Mouse (Mus musculus) midbrain, embryonic 10.5 days (tissue): ENCODE data around the gene Tm9sf1. TPM values are rescaled to one million over a fixed set of nuclear protein-coding genes. Genes with fewer than 3 reads are reported as not detected.
A peak's percentile ranks its signal among the peaks of the same experiment; 100 is the strongest.

Experiments used
- DNase-seq: peaks from one replicate; pipeline ENCODE4 v3.0.0-alpha.2; 2017; ENCODE audit warnings: low spot score
- H3K27ac ChIP-seq: fragments of 300-500 bp; sonication (generic); replicated peaks from 2 replicates; pipeline ENCODE4 v1.5.1; 2016; ENCODE audit warnings: mild to moderate bottlenecking
- H3K27me3 ChIP-seq: fragments of 300-500 bp; sonication (generic); 2 replicates; pipeline ENCODE4 v1.6.1; 2016; ENCODE audit warnings: low read depth, mild to moderate bottlenecking; ENCODE audit not compliant: poor library complexity, severe bottlenecking
- H3K36me3 ChIP-seq: fragments of 300-500 bp; sonication (generic); 2 replicates; pipeline ENCODE4 v1.6.1; 2016; ENCODE audit warnings: mild to moderate bottlenecking, moderate library complexity
- H3K4me1 ChIP-seq: fragments of 300-500 bp; sonication (generic); 2 replicates; pipeline ENCODE4 v1.6.1; 2016
- H3K4me3 ChIP-seq: fragments of 300-500 bp; sonication (generic); 2 replicates; pipeline ENCODE4 v1.5.1; 2016; ENCODE audit warnings: mild to moderate bottlenecking, moderate library complexity
- H3K9me3 ChIP-seq: fragments of 300-500 bp; sonication (generic); replicated peaks from 2 replicates; pipeline ENCODE4 v1.6.1; 2016; ENCODE audit warnings: mild to moderate bottlenecking
- WGBS: fragments of 180-500 bp; shearing (Covaris S2); methylation state at CpG from one replicate; pipeline ENCODE4 v1.1.7; 2016; 5-methylcytosine and 5-hydroxymethylcytosine counted together
- polyA plus RNA-seq: library from polyadenylated mRNA; unstranded; fragments of >200 nt; fragmentation: Nextera tagmentation; extraction: Ambion mirVana; gene quantifications from 2 replicates; pipeline ENCODE4 v1.2.1, GENCODE M21; 2016

Gene Tm9sf1
- polyA plus RNA-seq, 1 experiment from 2014 or later: 77.1 TPM

- Histone ChIP-seq H3K9me3 (no peaks in the 10 kb centered on the region), H3K4me1 (peaks cover 16% of the 10 kb centered on the region), H3K27me3 (no peaks in the 10 kb centered on the region), H3K27ac (no peak overlapping the region), H3K36me3 (peaks cover 28% of the 10 kb centered on the region), H3K4me3 (no peak overlapping the region)
- DNase-seq: no peak
- 93% methylated on average over 3 of the region's 3 CpGs for WGBS
These were observed 13.3 kb upstream of the Tm9sf1 start for GRCm38 (mm10) chr14:55656935-55657334.

- H3K27ac ChIP-seq: no peak overlapping the region
- H3K27me3 ChIP-seq: no peaks in the 10 kb centered on the region
- no peaks in the 10 kb centered on the region for H3K9me3 ChIP-seq
- H3K4me1 ChIP-seq: no peaks in the 10 kb centered on the region
- DNase-seq: no peak
- no peak overlapping the region for H3K4me3 ChIP-seq
- 89% methylated on average over 7 of the region's 7 CpGs for WGBS
- H3K36me3 ChIP-seq: peaks cover 10% of the 10 kb centered on the region
These were observed 7.9 kb upstream of the Tm9sf1 start for GRCm38 (mm10) chr14:55651528-55651927.

- H3K9me3 ChIP-seq: no peaks in the 10 kb centered on the region
- H3K27me3 ChIP-seq: no peaks in the 10 kb centered on the region
- peaks cover 8% of the 10 kb centered on the region for H3K4me1 ChIP-seq
- no peak within 1 kb of the TSS for H3K27ac ChIP-seq
- no peak within 1 kb of the TSS for H3K4me3 ChIP-seq
- DNase-seq: no peak
- WGBS: 91% methylated on average over 2 of the region's 2 CpGs
- peaks cover 18% of the 10 kb centered on the region for H3K36me3 ChIP-seq
These were observed 6.3 kb upstream of the Tm9sf1 start, which contains the start of gene Tssk4 for GRCm38 (mm10) chr14:55649884-55650283. Tssk4 (plus strand) TSS chr14:55650184.

- H3K9me3 ChIP-seq: no peaks in the 10 kb centered on the region
- peaks cover 43% of the 10 kb centered on the region for H3K36me3 ChIP-seq
- peak overlapping the region; percentile 98 for H3K4me3 ChIP-seq
- WGBS: 42% methylated on average over 17 of the region's 17 CpGs
- peak overlapping the region; percentile 96; the same call in 1 of the 2 replicates for H3K27ac ChIP-seq
- H3K27me3 ChIP-seq: no peaks in the 10 kb centered on the region
- peaks cover 28% of the 10 kb centered on the region for H3K4me1 ChIP-seq
- no peak for DNase-seq
These were observed 769 bp upstream of the Tm9sf1 start for GRCm38 (mm10) chr14:55644261-55644888.

GRCm38 (mm10) chr14:55642679-55643059 is 937 bp downstream of the Tm9sf1 start:
- no peak for DNase-seq
- Histone ChIP-seq H3K36me3 (peaks cover 60% of the 10 kb centered on the region), H3K9me3 (no peaks in the 10 kb centered on the region), H3K4me1 (peaks cover 28% of the 10 kb centered on the region), H3K4me3 (peak overlapping the region; percentile 98), H3K27ac (peak overlapping the region; percentile 96), H3K27me3 (no peaks in the 10 kb centered on the region)
- 23% methylated on average over 8 of the region's 8 CpGs for WGBS

GRCm38 (mm10) chr14:55641291-55641690 is 2.3 kb downstream of the Tm9sf1 start:
- Histone ChIP-seq H3K27ac (no peak overlapping the region), H3K4me1 (peaks cover 28% of the 10 kb centered on the region), H3K27me3 (no peaks in the 10 kb centered on the region), H3K9me3 (no peaks in the 10 kb centered on the region), H3K4me3 (no peak overlapping the region), H3K36me3 (peaks cover 61% of the 10 kb centered on the region)
- DNase-seq: no peak
- 97% methylated on average over 13 of the region's 13 CpGs for WGBS

- H3K36me3 ChIP-seq: peaks cover 57% of the 10 kb centered on the region
- WGBS: 97% methylated on average over 14 of the region's 14 CpGs
- H3K9me3 ChIP-seq: no peaks in the 10 kb centered on the region
- no peak overlapping the region for H3K27ac ChIP-seq
- no peak overlapping the region for H3K4me3 ChIP-seq
- no peak for DNase-seq
- peaks cover 30% of the 10 kb centered on the region for H3K4me1 ChIP-seq
- H3K27me3 ChIP-seq: no peaks in the 10 kb centered on the region
These were observed 2.8 kb downstream of the Tm9sf1 start for GRCm38 (mm10) chr14:55640816-55641215.

GRCm38 (mm10) chr14:55637795-55638194 is 5.8 kb downstream of the Tm9sf1 start, which contains the start of gene Gm49378:
Gm49378 (minus strand) TSS chr14:55637895.
- Histone ChIP-seq H3K4me3 (no peak within 1 kb of the TSS), H3K36me3 (peaks cover 73% of the 10 kb centered on the region), H3K27ac (no peak within 1 kb of the TSS), H3K4me1 (peaks cover 32% of the 10 kb centered on the region), H3K27me3 (no peaks in the 10 kb centered on the region), H3K9me3 (no peaks in the 10 kb centered on the region)
- DNase-seq: no peak
- WGBS: 96% methylated on average over 9 of the region's 9 CpGs

GRCm38 (mm10) chr14:55635523-55636007 is 8.0 kb downstream of the Tm9sf1 start, which contains the start of gene Ipo4:
Ipo4 (minus strand) TSS chr14:55635957.
- WGBS: 4% methylated on average over 33 of the region's 33 CpGs
- H3K4me3 ChIP-seq: peak within 1 kb of the TSS; percentile 80
- no peaks in the 10 kb centered on the region for H3K27me3 ChIP-seq
- H3K36me3 ChIP-seq: peaks cover 83% of the 10 kb centered on the region
- no peaks in the 10 kb centered on the region for H3K9me3 ChIP-seq
- peaks cover 21% of the 10 kb centered on the region for H3K4me1 ChIP-seq
- peak within 1 kb of the TSS; percentile 86 for H3K27ac ChIP-seq
- DNase-seq: peak; percentile 92

GRCm38 (mm10) chr14:55634874-55635522 is 8.6 kb downstream of the Tm9sf1 start:
- Histone ChIP-seq H3K4me3 (peak overlapping the region; percentile 80), H3K27me3 (no peaks in the 10 kb centered on the region), H3K4me1 (peaks cover 21% of the 10 kb centered on the region), H3K9me3 (no peaks in the 10 kb centered on the region), H3K36me3 (peaks cover 83% of the 10 kb centered on the region), H3K27ac (peak overlapping the region; percentile 86)
- no peak for DNase-seq
- 6% methylated on average over 23 of the region's 23 CpGs for WGBS

- Histone ChIP-seq H3K27me3 (no peaks in the 10 kb centered on the region), H3K9me3 (no peaks in the 10 kb centered on the region), H3K27ac (no peak overlapping the region), H3K36me3 (peaks cover 100% of the 10 kb centered on the region), H3K4me3 (no peak overlapping the region), H3K4me1 (peaks cover 5% of the 10 kb centered on the region)
- WGBS: 67% methylated on average over 5 of the region's 5 CpGs
- DNase-seq: no peak
These were observed 14.3 kb downstream of the Tm9sf1 start for GRCm38 (mm10) chr14:55629312-55629711.

GRCm38 (mm10) chr14:55628077-55628827 is 15.4 kb downstream of the Tm9sf1 start:
- H3K9me3 ChIP-seq: no peaks in the 10 kb centered on the region
- H3K36me3 ChIP-seq: peaks cover 97% of the 10 kb centered on the region
- H3K27ac ChIP-seq: no peak overlapping the region
- H3K4me3 ChIP-seq: no peak overlapping the region
- H3K4me1 ChIP-seq: no peaks in the 10 kb centered on the region
- no peaks in the 10 kb centered on the region for H3K27me3 ChIP-seq
- WGBS: 95% methylated on average over 27 of the region's 27 CpGs
- no peak for DNase-seq
